Mouse (Mus musculus) stomach, embryonic 15.5 days (tissue): Measurements from ENCODE around the gene Grin2c. TPM values are rescaled to one million over a fixed set of nuclear protein-coding genes. Genes with fewer than 3 reads are reported as not detected.

Experiments
- ATAC-seq: fragments of 200-750 bp; cut with Nextera tagmentation; 2 replicates; pipeline ENCODE4 v1.8.0; 2017; ENCODE audit warnings: low read depth, moderate number of reproducible peaks, moderate TSS enrichment; ENCODE audit not compliant: insufficient read depth, low FRiP score
- H3K27ac ChIP-seq: fragments of 300-500 bp; sonication (generic); 2 replicates; pipeline ENCODE4 v1.5.1; 2015; ENCODE audit warnings: mild to moderate bottlenecking, inconsistent platforms
- H3K27me3 ChIP-seq: fragments of 300-500 bp; sonication (generic); replicated peaks from 2 replicates; pipeline ENCODE4 v1.6.1; 2015; ENCODE audit warnings: inconsistent platforms
- H3K36me3 ChIP-seq: fragments of 300-500 bp; sonication (generic); 2 replicates; pipeline ENCODE4 v1.6.1; 2015; ENCODE audit warnings: inconsistent platforms
- H3K4me1 ChIP-seq: fragments of 300-500 bp; sonication (generic); 2 replicates; pipeline ENCODE4 v1.6.1; 2015; ENCODE audit warnings: inconsistent platforms
- H3K4me2 ChIP-seq: fragments of 300-500 bp; sonication (generic); 2 replicates; pipeline ENCODE4 v1.6.1; 2015; ENCODE audit warnings: mild to moderate bottlenecking, inconsistent platforms
- H3K4me3 ChIP-seq: fragments of 300-500 bp; sonication (generic); replicated peaks from 2 replicates; pipeline ENCODE4 v1.5.1; 2015; ENCODE audit warnings: inconsistent platforms
- H3K9ac ChIP-seq: fragments of 300-500 bp; sonication (generic); 2 replicates; pipeline ENCODE4 v1.6.1; 2015; ENCODE audit warnings: inconsistent platforms
- H3K9me3 ChIP-seq: fragments of 300-500 bp; sonication (generic); 2 replicates; pipeline ENCODE4 v1.6.1; 2016; ENCODE audit warnings: inconsistent platforms
- WGBS: fragments of 180-500 bp; shearing (Covaris S2); methylation state at CpG from one replicate; pipeline ENCODE4 v1.1.7; 2015; 5-methylcytosine and 5-hydroxymethylcytosine counted together
- polyA plus RNA-seq: library from polyadenylated mRNA; unstranded; fragments of >200 nt; fragmentation: Nextera tagmentation; extraction: Ambion mirVana; gene quantifications from 2 replicates; pipeline ENCODE4 v1.2.1, GENCODE M21; 2015

Grin2c gene
- polyA plus RNA-seq, 1 experiment from 2014 or later, result 0.12 TPM

DNA sequence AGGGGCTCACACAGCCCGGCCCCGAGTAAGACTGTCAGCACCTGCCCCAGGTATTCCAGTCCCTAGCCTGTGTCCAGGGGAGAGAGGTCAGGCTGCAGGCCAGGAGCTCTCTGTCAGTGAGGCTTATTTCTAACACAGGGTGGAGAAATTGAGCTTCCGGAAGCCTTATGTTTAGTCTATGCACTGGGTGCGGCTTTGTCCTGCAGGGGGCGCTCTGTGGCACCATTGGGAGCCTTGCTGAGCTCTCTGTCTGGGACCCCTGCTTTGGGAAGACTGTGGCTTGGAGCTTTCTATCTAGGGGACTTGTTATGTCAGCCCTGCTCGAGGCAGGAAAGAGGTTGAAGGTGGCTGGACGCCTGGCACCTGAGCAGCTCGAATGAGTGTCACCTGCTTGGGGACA, 42.2 kb downstream of the Grin2c start:
- Histone ChIP-seq H3K9me3 (no peaks in the 10 kb centered on the region), H3K9ac (no peak overlapping the region), H3K4me2 (no peak overlapping the region), H3K4me1 (peaks cover 12% of the 10 kb centered on the region), H3K4me3 (no peak overlapping the region), H3K27me3 (peaks cover 15% of the 10 kb centered on the region), H3K36me3 (no peaks in the 10 kb centered on the region), H3K27ac (no peak overlapping the region)
- WGBS, result 47% methylated on average over 8 of the region's 8 CpGs
- ATAC-seq, result no peak

DNA sequence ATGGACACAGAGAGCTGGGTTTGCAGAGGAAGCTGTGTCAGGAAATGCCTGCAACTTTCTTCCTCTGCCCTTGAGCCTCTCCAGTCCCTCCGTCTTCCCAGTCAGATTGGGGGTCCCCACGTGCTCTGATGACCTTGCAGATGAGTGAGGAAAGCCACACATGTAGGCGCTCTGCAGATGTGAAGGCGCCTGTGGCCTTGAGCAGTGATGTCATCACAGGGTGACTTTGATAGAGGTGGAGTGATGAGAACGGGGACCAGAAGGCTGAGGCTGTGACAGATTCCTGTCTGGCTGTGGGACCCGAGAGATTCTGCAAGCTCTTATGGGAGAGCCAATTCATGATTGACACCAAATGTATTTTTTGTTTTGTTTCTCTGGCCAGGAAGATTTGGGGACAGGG, 43.2 kb downstream of the Grin2c start:
- Histone ChIP-seq H3K27me3 (peaks cover 6% of the 10 kb centered on the region), H3K9ac (no peak overlapping the region), H3K4me3 (no peak overlapping the region), H3K4me1 (peaks cover 16% of the 10 kb centered on the region), H3K27ac (no peak overlapping the region), H3K36me3 (no peaks in the 10 kb centered on the region), H3K9me3 (no peaks in the 10 kb centered on the region), H3K4me2 (no peak overlapping the region)
- ATAC-seq, result no peak
- WGBS, result 59% methylated on average over 6 of the region's 6 CpGs

GRCm38 (mm10) chr11:115223451-115223850, 43.6 kb downstream of the Grin2c start:
- Histone ChIP-seq H3K9ac (no peak overlapping the region), H3K27me3 (peaks cover 6% of the 10 kb centered on the region; the same call in 1 of the 2 replicates), H3K4me3 (no peak overlapping the region), H3K9me3 (no peaks in the 10 kb centered on the region), H3K4me1 (peaks cover 18% of the 10 kb centered on the region), H3K27ac (no peak overlapping the region), H3K4me2 (no peak overlapping the region), H3K36me3 (no peaks in the 10 kb centered on the region)
- 72% methylated on average over 11 of the region's 11 CpGs for WGBS
- no peak for ATAC-seq

GRCm38 (mm10) chr11:115222570-115222969, 44.5 kb downstream of the Grin2c start:
- H3K27me3 ChIP-seq, result peaks cover 6% of the 10 kb centered on the region; the same call in 1 of the 2 replicates
- H3K36me3 ChIP-seq, result no peaks in the 10 kb centered on the region
- 30% methylated on average over 5 of the region's 5 CpGs for WGBS
- no peak for ATAC-seq
- H3K27ac ChIP-seq, result no peak overlapping the region
- no peak overlapping the region for H3K4me2 ChIP-seq
- no peak overlapping the region for H3K4me3 ChIP-seq
- H3K9me3 ChIP-seq, result no peaks in the 10 kb centered on the region
- H3K9ac ChIP-seq, result no peak overlapping the region
- peaks cover 18% of the 10 kb centered on the region for H3K4me1 ChIP-seq

DNA sequence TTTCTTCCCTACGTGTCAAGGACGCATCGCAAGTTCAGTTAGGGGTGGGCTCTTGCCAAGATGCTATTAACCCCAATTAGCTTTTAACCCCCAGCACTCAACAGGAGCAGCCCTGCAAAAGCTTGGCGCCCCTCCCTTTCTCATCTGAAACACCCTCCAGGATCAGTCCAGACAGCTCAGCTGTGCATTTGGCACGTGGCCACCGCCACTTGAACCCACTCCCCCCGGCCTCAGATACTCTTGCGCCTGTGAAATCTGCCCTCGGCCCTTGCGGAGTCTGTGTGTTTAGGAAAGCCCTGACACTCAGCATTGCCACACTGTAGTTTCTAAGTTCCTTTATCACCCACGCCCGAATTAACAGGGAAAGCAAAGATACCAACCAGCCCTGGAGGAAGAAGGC, 45.0 kb downstream of the Grin2c start:
- Histone ChIP-seq H3K4me3 (no peak overlapping the region), H3K4me2 (no peak overlapping the region), H3K27me3 (peaks cover 9% of the 10 kb centered on the region; the same call in 1 of the 2 replicates), H3K4me1 (peaks cover 18% of the 10 kb centered on the region), H3K9me3 (no peaks in the 10 kb centered on the region), H3K36me3 (no peaks in the 10 kb centered on the region), H3K27ac (no peak overlapping the region), H3K9ac (no peak overlapping the region)
- WGBS, result 32% methylated on average over 12 of the region's 12 CpGs
- no peak for ATAC-seq

DNA sequence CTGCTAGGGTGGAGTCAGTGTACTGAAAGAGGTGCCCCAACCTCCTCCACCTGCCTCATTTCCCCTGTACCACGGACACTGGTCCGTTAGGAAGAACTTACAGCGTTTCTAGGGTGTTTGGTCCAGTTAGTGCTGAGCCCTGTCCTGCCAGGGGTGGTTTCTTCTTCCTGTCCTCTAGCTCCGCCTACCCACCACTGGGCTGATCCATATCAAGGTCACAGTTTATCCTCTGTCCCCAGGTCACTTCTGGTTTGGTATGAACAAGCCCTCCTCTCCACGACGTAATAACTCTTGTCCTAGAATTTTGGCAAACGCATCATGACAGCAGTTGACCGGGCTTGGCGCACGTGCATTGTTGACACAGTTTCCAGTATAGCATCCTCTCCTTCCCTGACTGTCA, 47.4 kb downstream of the Grin2c start:
- Histone ChIP-seq H3K9ac (no peak overlapping the region), H3K9me3 (no peaks in the 10 kb centered on the region), H3K4me2 (no peak overlapping the region), H3K36me3 (no peaks in the 10 kb centered on the region), H3K27ac (no peak overlapping the region), H3K27me3 (peaks cover 3% of the 10 kb centered on the region; the same call in 1 of the 2 replicates), H3K4me3 (no peak overlapping the region), H3K4me1 (peaks cover 18% of the 10 kb centered on the region)
- WGBS, result 84% methylated on average over 10 of the region's 10 CpGs
- ATAC-seq, result no peak

- peaks cover 18% of the 10 kb centered on the region for H3K4me1 ChIP-seq
Measured at GRCm38 (mm10) chr11:115219263-115219662, 47.8 kb downstream of the Grin2c start.

DNA sequence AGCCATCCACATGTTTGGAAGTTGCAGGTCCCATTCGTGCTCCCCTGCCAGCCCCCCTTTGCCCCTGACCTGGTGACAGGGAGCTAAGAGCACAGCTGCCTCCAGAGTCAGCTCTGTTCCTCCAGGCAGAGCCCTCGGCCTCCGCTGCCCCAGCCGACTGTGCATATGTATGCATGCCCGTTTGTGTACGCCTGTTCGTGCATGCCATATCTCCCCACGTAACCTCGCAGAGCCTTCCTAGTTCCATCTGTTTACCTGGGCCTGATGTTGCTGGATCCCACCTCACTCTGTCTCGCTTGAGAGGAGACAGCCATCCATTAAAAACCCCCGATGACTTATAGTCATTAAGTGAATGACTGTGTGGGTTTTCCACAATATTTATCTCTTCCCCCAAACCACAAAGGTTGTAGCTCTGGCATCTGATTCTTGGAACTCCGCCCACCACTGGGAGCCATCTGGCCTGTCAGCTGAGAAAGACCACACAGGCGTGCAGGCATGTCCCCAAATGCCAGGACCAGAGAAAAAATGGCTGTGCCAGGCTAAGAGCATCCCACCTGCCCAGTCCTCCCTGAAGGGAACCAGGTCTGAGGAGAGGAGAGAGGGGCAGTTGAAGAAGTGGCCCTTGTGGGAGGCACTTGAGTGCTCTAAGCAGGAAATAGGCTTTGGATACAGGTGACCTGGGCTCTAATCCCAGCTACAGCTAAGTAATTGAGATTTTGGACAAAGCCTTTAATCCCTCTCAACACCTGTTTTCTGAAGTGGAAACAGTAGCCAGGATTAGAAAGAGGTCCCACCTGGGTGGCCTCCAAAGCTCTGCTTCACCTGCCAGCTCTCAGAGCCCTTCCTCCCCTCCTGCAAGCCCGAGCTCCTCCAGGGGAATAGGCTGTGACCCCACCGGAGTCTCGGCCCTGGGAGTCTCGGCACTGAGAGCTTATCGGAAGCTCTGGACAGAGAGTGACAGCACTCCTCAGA, 49.3 kb downstream of the Grin2c start:
- Histone ChIP-seq H3K4me2 (no peak overlapping the region), H3K9me3 (no peaks in the 10 kb centered on the region), H3K27ac (no peak overlapping the region), H3K4me1 (peaks cover 17% of the 10 kb centered on the region), H3K9ac (no peak overlapping the region), H3K36me3 (no peaks in the 10 kb centered on the region), H3K27me3 (0 out of 2 replicates have a peak, but pooled peaks cover 3% of the 10 kb centered on the region), H3K4me3 (no peak overlapping the region)
- no peak for ATAC-seq
- WGBS, result 48% methylated on average over 18 of the region's 18 CpGs

More at GRCm38 (mm10) chr11:115219263-115219662, 47.8 kb downstream of the Grin2c start:
- 35% methylated on average over 9 of the region's 9 CpGs for WGBS
- Histone ChIP-seq H3K9me3 (no peaks in the 10 kb centered on the region), H3K4me2 (no peak overlapping the region), H3K9ac (no peak overlapping the region), H3K27ac (no peak overlapping the region), H3K4me3 (no peak overlapping the region), H3K36me3 (no peaks in the 10 kb centered on the region), H3K27me3 (0 out of 2 replicates have a peak, but pooled peaks cover 3% of the 10 kb centered on the region)
- ATAC-seq, result no peak

DNA sequence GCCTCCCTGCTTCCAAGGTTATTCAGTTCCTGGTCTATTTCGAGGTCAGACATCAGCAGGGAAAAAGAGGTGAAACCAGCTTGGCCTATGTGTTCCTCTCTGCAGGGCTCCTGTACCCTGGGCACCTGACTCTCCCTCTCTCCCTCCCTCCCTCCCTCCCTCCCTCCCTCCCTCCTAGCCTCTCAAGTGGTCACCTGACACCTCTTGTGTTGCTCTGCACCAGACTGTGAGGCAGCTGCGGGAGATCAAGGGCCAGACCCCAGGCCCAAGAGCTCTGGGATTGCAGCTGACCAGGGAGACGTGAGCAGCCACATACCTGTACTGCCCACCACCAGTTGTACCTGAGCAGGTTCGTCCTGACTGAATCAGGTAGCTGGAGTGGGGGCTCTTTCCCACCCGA, 51.9 kb downstream of the Grin2c start:
- no peak overlapping the region for H3K27ac ChIP-seq
- no peaks in the 10 kb centered on the region for H3K36me3 ChIP-seq
- H3K4me1 ChIP-seq, result 0 out of 2 replicates have a peak, but pooled peaks cover 11% of the 10 kb centered on the region
- 37% methylated on average over 5 of the region's 5 CpGs for WGBS
- no peak overlapping the region for H3K4me3 ChIP-seq
- H3K4me2 ChIP-seq, result no peak overlapping the region
- no peaks in the 10 kb centered on the region for H3K9me3 ChIP-seq
- no peak overlapping the region for H3K9ac ChIP-seq
- 0 out of 2 replicates have a peak, but pooled peaks have one; percentile 37 for ATAC-seq
- H3K27me3 ChIP-seq, result 0 out of 2 replicates have a peak, but pooled peaks cover 3% of the 10 kb centered on the region

DNA sequence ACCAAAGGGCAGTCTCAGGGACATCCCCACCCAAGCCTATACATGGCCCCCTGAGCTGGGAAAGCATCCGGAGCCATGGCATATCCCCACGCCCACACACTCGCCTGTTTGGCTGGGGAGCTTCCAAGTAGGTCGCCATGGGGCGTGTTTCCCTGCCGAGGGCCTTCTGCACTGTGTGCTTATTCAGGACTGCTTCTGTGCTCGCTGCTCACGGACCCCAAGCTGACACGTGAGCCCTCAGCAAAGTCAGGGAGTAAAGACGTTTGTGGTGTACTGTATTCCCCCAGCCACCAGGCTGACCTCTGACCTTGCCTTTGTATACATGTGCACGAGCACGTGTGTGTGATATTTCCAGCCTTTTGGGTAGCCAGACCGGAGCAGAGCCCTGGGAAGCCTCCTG, 54.9 kb downstream of the Grin2c start:
- Histone ChIP-seq H3K9me3 (no peaks in the 10 kb centered on the region), H3K36me3 (no peaks in the 10 kb centered on the region), H3K4me3 (no peak overlapping the region), H3K9ac (no peak overlapping the region), H3K27ac (no peak overlapping the region), H3K4me2 (no peak overlapping the region), H3K27me3 (no peaks in the 10 kb centered on the region), H3K4me1 (0 out of 2 replicates have a peak, but pooled peaks cover 5% of the 10 kb centered on the region)
- 45% methylated on average over 13 of the region's 13 CpGs for WGBS
- ATAC-seq, result no peak

- no peak for ATAC-seq
- Histone ChIP-seq H3K27ac (no peak overlapping the region), H3K4me2 (no peak overlapping the region), H3K4me1 (0 out of 2 replicates have a peak, but pooled peaks cover 5% of the 10 kb centered on the region), H3K36me3 (no peaks in the 10 kb centered on the region), H3K4me3 (no peak overlapping the region), H3K9ac (no peak overlapping the region), H3K9me3 (no peaks in the 10 kb centered on the region), H3K27me3 (no peaks in the 10 kb centered on the region; the same call in 1 of the 2 replicates)
- WGBS, result 74% methylated on average over 7 of the region's 7 CpGs
Measured at GRCm38 (mm10) chr11:115209958-115210357, 57.1 kb downstream of the Grin2c start.
